Mouse (Mus musculus): Measurements from ENCODE around the gene Dpf3. TPM values are rescaled to one million over a fixed set of nuclear protein-coding genes. Genes with fewer than 3 reads are reported as not detected.
A peak's percentile ranks its signal among the peaks of the same experiment; 100 is the strongest.

The Dpf3 gene
- polyA plus RNA-seq, 1 experiment from 2014 or later = 6.7 TPM

DNA sequence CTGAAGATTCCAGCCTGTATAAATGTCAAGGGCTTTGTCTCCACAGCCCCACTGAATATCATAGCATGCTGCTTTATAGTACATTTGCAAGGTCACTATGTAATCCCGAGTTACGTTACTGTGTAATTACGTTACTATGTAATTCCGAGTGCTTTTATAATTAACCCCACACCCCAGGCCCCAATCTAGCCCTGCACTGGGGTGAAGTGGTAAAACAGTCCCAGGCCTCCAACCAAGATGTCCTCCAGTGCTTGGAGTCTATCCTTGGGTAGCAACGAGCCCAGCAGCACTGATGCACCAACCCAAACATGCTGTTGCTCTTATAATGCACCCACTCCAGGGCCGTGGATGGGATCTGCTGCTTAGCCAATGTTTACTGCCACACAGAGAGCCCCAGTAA, 35.5 kb upstream of the Dpf3 start:
- Histone ChIP-seq H3K27ac (replicated peaks) (no peak overlapping the region), H3K4me2 (no peak overlapping the region), H3K9me3 (replicated peaks) (no peaks in the 10 kb centered on the region), H3K9ac (no peak overlapping the region), H3K36me3 (replicated peaks) (no peaks in the 10 kb centered on the region), H3K4me1 (replicated peaks) (peaks cover 52% of the 10 kb centered on the region), H3K27me3 (no peaks in the 10 kb centered on the region), H3K4me3 (replicated peaks) (no peak overlapping the region)
- no peak for ATAC-seq (ENCODE audit: insufficient read depth)
- WGBS (ENCODE audit: insufficient replicate concordance) = 83% methylated on average over 6 of the region's 6 CpGs

DNA sequence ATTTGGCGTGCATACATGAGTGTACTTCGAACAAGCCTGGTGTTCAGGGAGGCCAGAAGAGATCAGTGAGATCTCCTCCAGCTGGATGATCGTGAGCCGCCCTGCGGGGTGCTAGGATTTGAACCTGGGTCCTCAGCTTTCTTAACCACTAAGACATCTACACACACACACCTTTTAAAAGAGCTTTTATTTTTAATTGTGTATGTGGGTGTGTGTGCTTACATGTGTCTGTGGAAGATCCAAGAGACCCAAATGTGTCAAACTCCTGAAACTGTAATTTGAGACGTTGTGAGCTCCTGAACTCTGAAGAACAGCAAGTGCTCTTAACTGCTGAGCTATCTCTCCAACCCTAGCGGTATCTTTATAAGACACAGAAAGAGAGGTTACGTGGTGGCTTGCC, 33.6 kb upstream of the Dpf3 start:
- Histone ChIP-seq H3K4me3 (replicated peaks) (peak overlapping the region; percentile 74), H3K27ac (replicated peaks) (peak overlapping the region; percentile 83), H3K36me3 (replicated peaks) (no peaks in the 10 kb centered on the region), H3K9me3 (replicated peaks) (no peaks in the 10 kb centered on the region), H3K4me1 (replicated peaks) (peaks cover 63% of the 10 kb centered on the region), H3K27me3 (no peaks in the 10 kb centered on the region), H3K4me2 (peak overlapping the region; percentile 86), H3K9ac (peak overlapping the region; percentile 62; the same call in 1 of the 2 replicates)
- 23% methylated on average over 8 of the region's 8 CpGs for WGBS (ENCODE audit: insufficient replicate concordance)
- no peak for ATAC-seq (ENCODE audit: insufficient read depth)

DNA sequence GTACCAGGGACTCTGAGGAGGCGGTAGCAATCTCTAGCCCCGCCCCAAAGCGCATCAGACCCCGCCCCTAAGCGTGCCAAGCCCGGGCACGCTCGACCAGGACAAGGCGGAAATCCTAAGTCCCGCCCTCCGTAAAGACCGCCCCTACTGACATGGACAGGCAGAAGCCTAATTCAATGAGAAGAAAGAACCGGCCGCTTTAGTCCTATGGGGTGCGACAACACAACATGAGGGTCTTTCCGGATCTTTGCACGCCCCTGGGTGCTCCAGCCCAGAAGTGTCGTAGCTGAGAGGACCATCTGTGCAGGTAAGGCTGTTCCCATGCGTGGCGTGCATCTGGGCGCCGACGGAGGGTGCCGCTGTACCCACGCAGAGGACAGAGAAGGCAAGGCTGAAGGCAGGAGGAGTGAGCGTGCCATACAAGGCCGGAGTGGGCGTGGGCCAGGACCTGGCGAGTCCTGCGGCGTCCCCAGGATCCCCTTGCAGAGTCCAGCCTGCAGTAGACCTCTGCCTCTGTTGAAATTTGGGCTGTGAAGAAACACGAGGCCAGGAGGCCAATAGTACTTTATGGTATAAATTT, 32.9 kb upstream of the Dpf3 start, which contains the start of gene Dcaf4:
Gene Dcaf4 (plus strand): TSS at position 156 of the 580 bp plus-strand sequence.
- ATAC-seq (ENCODE audit: insufficient read depth) = peak; percentile 95
- H3K36me3 ChIP-seq (replicated peaks) = no peaks in the 10 kb centered on the region
- WGBS (ENCODE audit: insufficient replicate concordance) = under 1% methylated on average over 32 of the region's 32 CpGs
- H3K9ac ChIP-seq = peak within 1 kb of the TSS; percentile 62
- peaks cover 57% of the 10 kb centered on the region for H3K4me1 ChIP-seq (replicated peaks)
- H3K9me3 ChIP-seq (replicated peaks) = no peaks in the 10 kb centered on the region
- no peaks in the 10 kb centered on the region for H3K27me3 ChIP-seq
- peak within 1 kb of the TSS; percentile 83 for H3K27ac ChIP-seq (replicated peaks)
- peak within 1 kb of the TSS; percentile 86 for H3K4me2 ChIP-seq
- peak within 1 kb of the TSS; percentile 74 for H3K4me3 ChIP-seq (replicated peaks)

DNA sequence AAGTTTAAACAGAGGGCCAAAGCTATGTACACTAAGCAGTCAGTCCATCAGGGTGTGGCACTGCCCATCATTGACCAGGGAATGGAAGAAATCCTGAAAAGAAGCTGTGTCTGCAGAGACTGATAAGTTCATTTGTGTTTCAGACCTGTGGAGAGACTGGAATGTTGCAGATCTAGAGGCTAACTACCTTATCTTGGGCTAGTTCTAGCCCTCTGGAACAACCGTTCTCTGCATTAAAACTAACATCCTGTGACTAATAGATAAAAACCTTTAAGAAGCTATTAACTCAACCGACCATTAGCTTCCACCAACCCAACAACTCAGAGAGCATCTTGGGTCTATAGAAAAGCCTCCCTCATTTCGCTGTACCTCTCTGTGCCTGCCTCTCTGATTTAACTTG, 30.1 kb upstream of the Dpf3 start:
- no peak overlapping the region for H3K27ac ChIP-seq (replicated peaks)
- H3K4me2 ChIP-seq = no peak overlapping the region
- 22% methylated on average over 3 of the region's 3 CpGs for WGBS (ENCODE audit: insufficient replicate concordance)
- ATAC-seq (ENCODE audit: insufficient read depth) = no peak
- no peaks in the 10 kb centered on the region for H3K27me3 ChIP-seq
- H3K9me3 ChIP-seq (replicated peaks) = no peaks in the 10 kb centered on the region
- no peak overlapping the region for H3K4me3 ChIP-seq (replicated peaks)
- H3K9ac ChIP-seq = no peak overlapping the region
- H3K36me3 ChIP-seq (replicated peaks) = no peaks in the 10 kb centered on the region
- H3K4me1 ChIP-seq (replicated peaks) = peaks cover 48% of the 10 kb centered on the region

DNA sequence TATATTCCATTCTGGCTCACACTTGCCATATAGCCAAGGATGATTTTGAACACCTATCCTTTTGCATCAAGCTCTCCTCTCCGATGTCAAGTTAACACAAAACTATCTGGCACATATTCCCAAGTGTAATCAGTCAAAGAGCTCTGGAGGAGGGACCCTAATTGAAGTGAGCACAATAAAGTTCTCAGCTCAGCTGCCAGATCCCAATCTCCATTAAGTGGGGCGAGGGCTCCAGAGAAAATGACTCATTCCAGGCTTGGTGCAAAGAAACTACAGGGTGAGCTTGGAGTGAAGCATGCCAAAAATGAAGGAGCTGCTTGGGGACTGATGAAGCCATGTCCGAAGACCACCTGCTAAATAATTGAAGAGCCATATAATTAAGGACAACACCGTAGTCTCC, 26.7 kb upstream of the Dpf3 start:
- Histone ChIP-seq H3K4me3 (replicated peaks) (no peak overlapping the region), H3K9me3 (replicated peaks) (no peaks in the 10 kb centered on the region), H3K4me1 (replicated peaks) (peaks cover 24% of the 10 kb centered on the region), H3K4me2 (no peak overlapping the region), H3K36me3 (replicated peaks) (no peaks in the 10 kb centered on the region), H3K27ac (replicated peaks) (no peak overlapping the region), H3K27me3 (no peaks in the 10 kb centered on the region), H3K9ac (no peak overlapping the region)
- 65% methylated on average over 4 of the region's 4 CpGs for WGBS (ENCODE audit: insufficient replicate concordance)
- ATAC-seq (ENCODE audit: insufficient read depth) = no peak

DNA sequence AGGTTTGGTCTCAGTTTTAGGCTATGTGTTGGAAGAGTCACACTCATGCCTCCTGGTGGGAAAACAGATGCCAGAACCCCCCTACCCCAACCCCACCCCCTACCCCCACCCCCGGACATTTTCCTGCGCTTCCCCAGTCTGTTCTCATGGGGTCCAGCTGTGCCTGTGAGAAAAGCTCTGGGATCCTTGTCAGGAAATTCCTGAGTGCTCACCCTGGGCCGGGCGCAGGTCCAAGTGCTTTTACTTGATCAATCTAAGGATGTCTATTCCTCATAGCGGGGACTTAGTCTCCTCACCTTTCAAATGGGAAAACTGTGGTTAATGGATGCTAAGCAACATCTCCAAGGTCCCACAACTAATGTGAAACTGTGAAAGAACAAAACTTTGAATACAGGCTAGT, 25.7 kb upstream of the Dpf3 start:
- Histone ChIP-seq H3K9me3 (replicated peaks) (no peaks in the 10 kb centered on the region), H3K9ac (no peak overlapping the region), H3K4me3 (replicated peaks) (no peak overlapping the region), H3K4me2 (no peak overlapping the region), H3K27ac (replicated peaks) (no peak overlapping the region), H3K4me1 (replicated peaks) (peaks cover 24% of the 10 kb centered on the region), H3K27me3 (no peaks in the 10 kb centered on the region), H3K36me3 (replicated peaks) (no peaks in the 10 kb centered on the region)
- no peak for ATAC-seq (ENCODE audit: insufficient read depth)
- 50% methylated on average over 5 of the region's 5 CpGs for WGBS (ENCODE audit: insufficient replicate concordance)

DNA sequence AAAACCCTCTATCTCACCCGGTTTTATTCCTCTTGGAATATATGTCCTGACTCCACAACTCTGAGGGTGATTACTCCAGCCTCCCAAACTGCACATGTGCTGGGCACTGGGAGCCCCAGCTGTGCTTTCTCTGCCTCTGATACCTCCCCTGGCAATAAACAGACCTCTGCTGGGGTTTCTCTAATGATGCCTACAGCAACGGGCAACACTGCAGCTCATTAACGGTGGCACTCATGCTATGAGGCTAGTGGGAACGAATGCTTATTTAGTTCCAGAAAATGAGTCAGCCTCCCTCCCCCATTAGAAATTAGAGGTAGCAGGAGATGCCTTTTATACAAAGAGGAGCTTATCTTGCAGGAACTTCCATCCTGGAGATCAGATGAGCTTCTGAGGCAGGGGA, 25.3 kb upstream of the Dpf3 start:
- no peak for ATAC-seq (ENCODE audit: insufficient read depth)
- Histone ChIP-seq H3K36me3 (replicated peaks) (no peaks in the 10 kb centered on the region), H3K4me3 (replicated peaks) (no peak overlapping the region), H3K4me2 (no peak overlapping the region), H3K27ac (replicated peaks) (no peak overlapping the region), H3K9ac (no peak overlapping the region), H3K9me3 (replicated peaks) (no peaks in the 10 kb centered on the region), H3K27me3 (no peaks in the 10 kb centered on the region), H3K4me1 (replicated peaks) (peaks cover 22% of the 10 kb centered on the region)
- 25% methylated on average over 4 of the region's 4 CpGs for WGBS (ENCODE audit: insufficient replicate concordance)

DNA sequence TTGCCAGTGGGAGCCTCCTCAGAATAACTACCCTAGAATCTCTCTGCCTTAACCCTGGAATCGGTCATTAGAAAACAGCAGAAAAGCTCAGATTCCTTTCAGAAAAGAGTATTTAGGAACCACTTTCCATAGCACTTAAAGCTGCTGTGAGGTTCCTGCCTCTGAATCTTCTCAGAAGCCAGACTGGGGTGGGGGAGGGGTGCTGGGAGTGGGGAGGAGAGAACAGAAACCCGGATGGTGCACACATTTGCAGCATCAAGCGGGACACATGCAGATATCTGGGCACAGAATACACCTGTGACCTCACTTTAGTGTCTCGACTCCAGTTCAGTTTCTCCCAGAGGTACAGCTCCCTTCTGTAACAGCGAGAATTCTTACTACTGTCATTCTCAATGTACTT, 23.1 kb upstream of the Dpf3 start:
- no peaks in the 10 kb centered on the region for H3K36me3 ChIP-seq (replicated peaks)
- H3K27ac ChIP-seq (replicated peaks) = no peak overlapping the region
- WGBS (ENCODE audit: insufficient replicate concordance) = 70% methylated on average over 5 of the region's 5 CpGs
- peaks cover 9% of the 10 kb centered on the region; the same call in 1 of the 2 replicates for H3K4me1 ChIP-seq (replicated peaks)
- H3K9ac ChIP-seq = no peak overlapping the region
- H3K27me3 ChIP-seq = no peaks in the 10 kb centered on the region
- ATAC-seq (ENCODE audit: insufficient read depth) = no peak
- no peak overlapping the region for H3K4me2 ChIP-seq
- H3K4me3 ChIP-seq (replicated peaks) = no peak overlapping the region
- no peaks in the 10 kb centered on the region for H3K9me3 ChIP-seq (replicated peaks)

DNA sequence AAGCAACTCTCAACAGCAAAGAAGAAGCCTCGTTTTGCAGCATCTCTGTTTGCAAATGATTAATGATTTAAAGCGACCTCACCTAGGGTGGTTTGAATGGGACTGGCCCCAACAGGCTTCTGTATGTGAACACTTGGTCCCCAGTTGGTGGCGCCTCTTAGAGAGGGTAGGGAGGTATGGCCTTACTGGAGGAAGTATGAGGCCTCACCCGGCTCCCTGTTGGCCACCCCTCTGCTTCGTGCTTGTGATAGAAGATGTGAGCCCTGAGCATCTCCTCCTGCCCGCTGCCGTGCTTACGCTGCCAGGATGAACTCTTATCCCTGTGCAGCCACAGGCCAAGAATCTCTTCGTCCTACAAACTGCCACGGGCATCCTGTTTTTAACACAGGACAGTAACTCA, 19.0 kb upstream of the Dpf3 start:
- Histone ChIP-seq H3K9me3 (replicated peaks) (no peaks in the 10 kb centered on the region), H3K9ac (no peak overlapping the region), H3K27me3 (peaks cover 3% of the 10 kb centered on the region; the same call in 1 of the 2 replicates), H3K36me3 (replicated peaks) (no peaks in the 10 kb centered on the region), H3K4me1 (replicated peaks) (0 out of 2 replicates have a peak, but pooled peaks cover 2% of the 10 kb centered on the region), H3K27ac (replicated peaks) (no peak overlapping the region), H3K4me2 (no peak overlapping the region), H3K4me3 (replicated peaks) (no peak overlapping the region)
- no peak for ATAC-seq (ENCODE audit: insufficient read depth)
- 66% methylated on average over 10 of the region's 10 CpGs for WGBS (ENCODE audit: insufficient replicate concordance)

DNA sequence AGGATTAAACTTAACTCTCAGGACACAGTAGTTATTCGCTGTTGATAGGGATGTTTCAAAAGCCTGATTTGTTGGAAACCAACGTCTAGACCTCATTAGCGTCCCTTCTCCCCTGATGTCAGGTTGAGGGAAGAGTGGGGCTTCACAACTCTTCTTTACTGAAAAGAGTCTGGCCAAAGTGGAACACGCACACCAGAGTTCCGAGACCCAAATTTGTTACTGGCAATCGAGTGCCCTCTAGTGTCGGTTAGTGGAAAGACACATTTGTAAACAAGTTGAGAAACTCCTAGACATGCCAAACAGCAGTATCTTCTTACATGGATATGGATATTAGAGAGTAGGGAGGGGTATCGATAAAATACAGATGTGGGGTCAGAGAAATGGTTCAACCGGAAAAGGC, 14.7 kb upstream of the Dpf3 start:
- Histone ChIP-seq H3K4me1 (replicated peaks) (no peaks in the 10 kb centered on the region), H3K27me3 (peaks cover 7% of the 10 kb centered on the region; the same call in 1 of the 2 replicates), H3K4me2 (peak overlapping the region; percentile 35; the same call in 1 of the 2 replicates), H3K9me3 (replicated peaks) (no peaks in the 10 kb centered on the region), H3K27ac (replicated peaks) (no peak overlapping the region), H3K36me3 (replicated peaks) (no peaks in the 10 kb centered on the region), H3K4me3 (replicated peaks) (no peak overlapping the region), H3K9ac (no peak overlapping the region)
- 5% methylated on average over 9 of the region's 9 CpGs for WGBS (ENCODE audit: insufficient replicate concordance)
- no peak for ATAC-seq (ENCODE audit: insufficient read depth)

DNA sequence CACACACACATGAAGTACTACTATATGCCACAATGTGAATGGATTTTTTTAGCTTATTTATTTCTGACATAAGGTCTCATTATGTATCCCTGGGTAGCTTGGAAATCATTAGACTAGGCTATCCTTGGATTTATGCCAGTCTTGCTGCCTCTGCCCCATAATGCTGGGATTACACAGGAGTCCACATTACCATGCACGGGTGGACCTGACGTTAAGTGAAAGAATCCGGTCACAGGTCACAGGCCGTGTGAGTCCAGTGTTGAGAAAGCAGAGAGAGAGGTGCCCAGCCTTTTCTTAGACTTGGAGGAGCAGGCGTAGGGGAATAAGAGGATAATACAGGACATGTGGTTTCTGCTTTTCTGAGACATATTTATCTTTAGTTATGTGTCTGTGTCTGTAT, 11.7 kb upstream of the Dpf3 start:
- ATAC-seq (ENCODE audit: insufficient read depth) = no peak
- H3K9me3 ChIP-seq (replicated peaks) = no peaks in the 10 kb centered on the region
- H3K9ac ChIP-seq = no peak overlapping the region
- no peaks in the 10 kb centered on the region for H3K36me3 ChIP-seq (replicated peaks)
- H3K4me3 ChIP-seq (replicated peaks) = no peak overlapping the region
- no peak overlapping the region for H3K27ac ChIP-seq (replicated peaks)
- WGBS (ENCODE audit: insufficient replicate concordance) = 71% methylated on average over 5 of the region's 5 CpGs
- H3K27me3 ChIP-seq = peaks cover 8% of the 10 kb centered on the region; the same call in 1 of the 2 replicates
- H3K4me1 ChIP-seq (replicated peaks) = peaks cover 17% of the 10 kb centered on the region
- H3K4me2 ChIP-seq = no peak overlapping the region

DNA sequence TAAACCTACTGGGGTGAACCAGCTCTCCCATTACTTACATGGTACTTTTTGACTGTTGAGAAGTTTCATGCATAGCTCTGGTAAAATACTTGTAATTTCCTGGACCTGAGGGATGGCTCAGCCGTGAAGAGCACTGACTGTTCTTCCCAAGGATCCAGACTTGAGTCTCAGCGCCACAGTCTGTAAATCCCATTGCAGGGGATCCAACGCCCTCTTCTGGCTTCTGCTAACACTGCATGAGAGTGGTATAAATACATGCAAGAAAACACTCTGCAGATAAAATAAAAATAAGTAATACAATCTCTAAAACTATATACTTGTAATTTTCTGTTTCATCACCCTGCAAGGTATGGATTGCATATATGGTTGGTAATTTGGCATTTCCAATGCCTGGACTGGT, 10.4 kb upstream of the Dpf3 start:
- Histone ChIP-seq H3K27me3 (peaks cover 18% of the 10 kb centered on the region; the same call in 1 of the 2 replicates), H3K4me3 (replicated peaks) (no peak overlapping the region), H3K4me1 (replicated peaks) (peaks cover 17% of the 10 kb centered on the region), H3K9me3 (replicated peaks) (no peaks in the 10 kb centered on the region), H3K36me3 (replicated peaks) (no peaks in the 10 kb centered on the region), H3K4me2 (no peak overlapping the region), H3K27ac (replicated peaks) (no peak overlapping the region), H3K9ac (no peak overlapping the region)
- no peak for ATAC-seq (ENCODE audit: insufficient read depth)
- 53% methylated on average over 3 of the region's 3 CpGs for WGBS (ENCODE audit: insufficient replicate concordance)

All from liver, embryonic 15.5 days (tissue).